Mouse (Mus musculus) bone marrow macrophage, adult 2 months (primary cell): ENCODE measurements around the gene Atg16l1.

Experiments used
- CTCF ChIP-seq: IDR thresholded peaks from 2 replicates; pipeline ENCODE4 v1.5.1; 2012; ENCODE audit warnings: low read depth, mild to moderate bottlenecking, low read length, moderate library complexity
- POLR2A ChIP-seq: IDR thresholded peaks from 2 replicates; pipeline ENCODE4 v1.6.1; 2012; ENCODE audit warnings: mild to moderate bottlenecking, low read depth, low read length, borderline replicate concordance

GRCm38 (mm10) chr1:87829621-87830211 is 74.0 kb downstream of the Atg16l1 start:
- no peak for TF ChIP-seq CTCF
- TF ChIP-seq POLR2A = no peak
